Mouse (Mus musculus): ENCODE data around the gene Slc6a17. TPM values are rescaled to one million over a fixed set of nuclear protein-coding genes. Genes with fewer than 3 reads are reported as not detected.

Slc6a17 gene
- total and polyA plus RNA-seq, 3 experiments = 0.04 TPM; not detected in 2

DNA sequence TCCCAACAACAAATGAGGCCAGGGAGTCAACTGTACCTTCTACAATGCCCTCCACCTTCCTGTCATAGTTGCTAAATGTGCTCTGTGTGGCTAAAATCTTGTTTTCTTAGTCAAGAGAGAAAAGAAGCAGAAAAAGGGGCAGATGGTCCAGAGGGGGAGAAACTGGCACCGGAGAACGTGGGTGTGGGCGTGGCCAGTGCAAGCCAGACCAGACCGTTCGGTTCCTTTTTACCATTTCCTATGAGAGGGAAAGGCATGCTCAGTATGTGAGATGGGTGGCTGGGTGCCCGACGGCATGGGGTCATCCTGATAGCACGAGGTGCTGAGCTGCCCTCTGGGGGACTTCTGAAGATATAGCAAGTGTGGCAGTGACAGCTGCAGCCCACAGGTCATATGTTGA lies 9.1 kb downstream of the Slc6a17 start:
- Histone ChIP-seq H3K4me1 (ENCODE audit: control insufficient read depth in 1 of 2, insufficient read depth in 2 of 2, low read length in 2 of 2) (no peaks in the 10 kb centered on the region), H3K27me3 (ENCODE audit: control insufficient read depth in 1 of 2, insufficient read depth in 2 of 2, low read length in 2 of 2) (peaks cover 9 to 12% of the 10 kb centered on the region in 2 experiments; a peak in 3 of 4 replicates), H3K9me3 (replicated peaks; ENCODE audit: insufficient read depth, low read length) (no peaks in the 10 kb centered on the region), H3K36me3 (ENCODE audit: control insufficient read depth in 1 of 2, insufficient read depth in 2 of 2, low read length in 2 of 2) (no peaks in the 10 kb centered on the region), H3K9ac (ENCODE audit: control insufficient read depth, low read depth, low read length, poor library complexity, severe bottlenecking) (no peak overlapping the region), H3K79me2 (ENCODE audit: control insufficient read depth, insufficient read depth, low read length, poor library complexity) (no peaks in the 10 kb centered on the region), H3K27ac (ENCODE audit: control insufficient read depth, low read depth, low read length) (no peak overlapping the region), H3K4me3 (ENCODE audit: control insufficient read depth in 1 of 2, insufficient read depth in 1 of 2, low read depth in 2 of 2, low read length in 2 of 2) (no peak overlapping the region)
- no peak for TF ChIP-seq ETS1 (IDR thresholded peaks at IDR 0.05; ENCODE audit: low read depth, low read length)
- no peak for TF ChIP-seq USF1 (IDR thresholded peaks at IDR 0.05; ENCODE audit: low read depth, low read length)
- no peak for TF ChIP-seq MAX (IDR thresholded peaks at IDR 0.05; ENCODE audit: low read length)
- no peak for TF ChIP-seq POLR2A (IDR thresholded peaks at IDR 0.05; ENCODE audit: control insufficient read depth in 1 of 2, insufficient read depth in 1 of 2, low read depth in 1 of 2, low read length in 2 of 2, poor library complexity in 1 of 2)
- TF ChIP-seq ELF1 (IDR thresholded peaks at IDR 0.05; ENCODE audit: low read depth, low read length) = no peak
- no peak for TF ChIP-seq RAD21 (IDR thresholded peaks at IDR 0.05; ENCODE audit: low read depth, low read length)
- TF ChIP-seq BHLHE40 (IDR thresholded peaks at IDR 0.05; ENCODE audit: borderline replicate concordance, low read depth, low read length) = no peak
- no peak for TF ChIP-seq E2F4 (IDR thresholded peaks at IDR 0.05; ENCODE audit: borderline replicate concordance, low read depth, low read length)
- no peak for TF ChIP-seq SMC3 (IDR thresholded peaks at IDR 0.05; ENCODE audit: low read depth, low read length)
- no peak for DNase-seq (ENCODE audit: low read depth, low spot score)

GRCm38 (mm10) chr3:107507966-107508365 lies 9.9 kb downstream of the Slc6a17 start:
- TF ChIP-seq JUND (IDR thresholded peaks at IDR 0.05; ENCODE audit: low read depth, low read length) = no peak
- no peak for TF ChIP-seq CTCF (IDR thresholded peaks at IDR 0.05 in 2 of 3, conservative IDR thresholded peaks at IDR 0.05 in 1 of 3; ENCODE audit: control insufficient read depth in 1 of 3, insufficient read depth in 1 of 3, low read depth in 2 of 3, low read length in 3 of 3, poor library complexity in 1 of 3, severe bottlenecking in 1 of 3)
- TF ChIP-seq ZKSCAN1 (IDR thresholded peaks at IDR 0.05; ENCODE audit: low read depth, low read length) = no peak
- no peak for TF ChIP-seq CHD1 (IDR thresholded peaks at IDR 0.05; ENCODE audit: low read depth, low read length)
- no peak for TF ChIP-seq E2F4 (IDR thresholded peaks at IDR 0.05; ENCODE audit: borderline replicate concordance, low read depth, low read length)
- TF ChIP-seq ELF1 (IDR thresholded peaks at IDR 0.05; ENCODE audit: low read depth, low read length) = no peak
- no peak for TF ChIP-seq CHD2 (IDR thresholded peaks at IDR 0.05; ENCODE audit: low read length)
- no peak for TF ChIP-seq GATA1 (IDR thresholded peaks at IDR 0.05; ENCODE audit: low read depth, low read length)
- TF ChIP-seq SIN3A (IDR thresholded peaks at IDR 0.05; ENCODE audit: low read length) = no peak
- no peak for TF ChIP-seq NELFE (IDR thresholded peaks at IDR 0.05; ENCODE audit: low read depth, low read length)
- no peak for TF ChIP-seq MAX (IDR thresholded peaks at IDR 0.05; ENCODE audit: low read length)
- TF ChIP-seq KAT2A (conservative IDR thresholded peaks at IDR 0.05; ENCODE audit: low read depth, low read length) = no peak
- no peak for TF ChIP-seq NRF1 (IDR thresholded peaks at IDR 0.05; ENCODE audit: insufficient read depth, low read depth, low read length, poor library complexity, severe bottlenecking)
- no peak for TF ChIP-seq UBTF (IDR thresholded peaks at IDR 0.05; ENCODE audit: borderline replicate concordance, insufficient read depth, low read depth, low read length)
- no peak for TF ChIP-seq POLR2A (IDR thresholded peaks at IDR 0.05; ENCODE audit: control insufficient read depth in 1 of 2, insufficient read depth in 1 of 2, low read depth in 1 of 2, low read length in 2 of 2, poor library complexity in 1 of 2)
- TF ChIP-seq TAL1 (IDR thresholded peaks at IDR 0.05; ENCODE audit: low read length) = no peak
- peaks cover 8 to 9% of the 10 kb centered on the region in 2 experiments; a peak in 3 of 4 replicates for H3K27me3 ChIP-seq (ENCODE audit: control insufficient read depth in 1 of 2, insufficient read depth in 2 of 2, low read length in 2 of 2)
- H3K36me3 ChIP-seq (ENCODE audit: control insufficient read depth in 1 of 2, insufficient read depth in 2 of 2, low read length in 2 of 2) = no peaks in the 10 kb centered on the region
- no peaks in the 10 kb centered on the region for H3K4me1 ChIP-seq (ENCODE audit: control insufficient read depth in 1 of 2, insufficient read depth in 2 of 2, low read length in 2 of 2)
- no peak overlapping the region for H3K27ac ChIP-seq (ENCODE audit: control insufficient read depth, low read depth, low read length)
- H3K79me2 ChIP-seq (ENCODE audit: control insufficient read depth, insufficient read depth, low read length, poor library complexity) = no peaks in the 10 kb centered on the region
- DNase-seq (ENCODE audit: low read depth, low spot score) = no peak
- H3K4me3 ChIP-seq (ENCODE audit: control insufficient read depth in 1 of 2, insufficient read depth in 1 of 2, low read depth in 2 of 2, low read length in 2 of 2) = no peak overlapping the region
- no peak overlapping the region for H3K9ac ChIP-seq (ENCODE audit: control insufficient read depth, low read depth, low read length, poor library complexity, severe bottlenecking)
- no peaks in the 10 kb centered on the region for H3K9me3 ChIP-seq (replicated peaks; ENCODE audit: insufficient read depth, low read length)
